Mouse (Mus musculus): ENCODE measurements around the gene Zfp867. TPM values are rescaled to one million over a fixed set of nuclear protein-coding genes. Genes with fewer than 3 reads are reported as not detected.
A peak's percentile ranks its signal among the peaks of the same experiment; 100 is the strongest.

Gene Zfp867
- polyA plus RNA-seq, 1 experiment from 2014 or later = 3.4 TPM

- no peak overlapping the region for H3K27ac ChIP-seq (replicated peaks)
- DNase-seq (ENCODE audit: low spot score) (no peak), ATAC-seq (ENCODE audit: low FRiP score, low TSS enrichment) (no peak)
- H3K4me1 ChIP-seq (replicated peaks; ENCODE audit: control insufficient read depth, insufficient read depth) = no peaks in the 10 kb centered on the region
- H3K9ac ChIP-seq (ENCODE audit: low read length) = no peak overlapping the region
- H3K36me3 ChIP-seq (ENCODE audit: control insufficient read depth, insufficient read depth, low read length) = peaks cover 3% of the 10 kb centered on the region
- H3K4me3 ChIP-seq (ENCODE audit: low read depth, low read length) = no peak overlapping the region
- H3K9me3 ChIP-seq (ENCODE audit: control insufficient read depth, low read length) = no peaks in the 10 kb centered on the region
- no peaks in the 10 kb centered on the region for H3K27me3 ChIP-seq (ENCODE audit: control insufficient read depth, insufficient read depth, low read length)
- TF ChIP-seq EP300 (optimal IDR thresholded peaks at IDR 0.05) (no peak), CTCF (IDR thresholded peaks at IDR 0.05; ENCODE audit: low read depth) (no peak)
- H3K4me2 ChIP-seq (replicated peaks; ENCODE audit: low read depth) = no peak overlapping the region
- WGBS = 64% methylated on average over 5 of the region's 5 CpGs
Observed at GRCm38 (mm10) chr11:59418708-59419107, 53.6 kb downstream of the Zfp867 start.

- H3K4me1 ChIP-seq (replicated peaks; ENCODE audit: control insufficient read depth, insufficient read depth) = 0 out of 2 replicates have a peak, but pooled peaks cover 3% of the 10 kb centered on the region
- no peak for DNase-seq (ENCODE audit: low spot score)
- no peaks in the 10 kb centered on the region for H3K9me3 ChIP-seq (ENCODE audit: control insufficient read depth, low read length)
- no peaks in the 10 kb centered on the region for H3K27me3 ChIP-seq (ENCODE audit: control insufficient read depth, insufficient read depth, low read length)
- peak; percentile 58; the same call in 1 of the 2 replicates for ATAC-seq (ENCODE audit: low FRiP score, low TSS enrichment)
- H3K4me2 ChIP-seq (replicated peaks; ENCODE audit: low read depth) = no peak overlapping the region
- TF ChIP-seq EP300 (optimal IDR thresholded peaks at IDR 0.05) = no peak
- TF ChIP-seq CTCF (IDR thresholded peaks at IDR 0.05; ENCODE audit: low read depth) = no peak
- WGBS = 63% methylated on average over 13 of the region's 13 CpGs
- no peaks in the 10 kb centered on the region for H3K36me3 ChIP-seq (ENCODE audit: control insufficient read depth, insufficient read depth, low read length)
- 0 out of 2 replicates have a peak overlapping the region, but pooled peaks have one; percentile 13 for H3K27ac ChIP-seq (replicated peaks)
- H3K9ac ChIP-seq (ENCODE audit: low read length) = no peak overlapping the region
- H3K4me3 ChIP-seq (ENCODE audit: low read depth, low read length) = no peak overlapping the region
Observed at GRCm38 (mm10) chr11:59412999-59413863, 59.0 kb downstream of the Zfp867 start.

- WGBS = 73% methylated on average over 6 of the region's 6 CpGs
- Histone ChIP-seq H3K9me3 (ENCODE audit: control insufficient read depth, low read length) (no peaks in the 10 kb centered on the region), H3K4me1 (replicated peaks; ENCODE audit: control insufficient read depth, insufficient read depth) (0 out of 2 replicates have a peak, but pooled peaks cover 3% of the 10 kb centered on the region), H3K4me2 (replicated peaks; ENCODE audit: low read depth) (no peak overlapping the region), H3K27me3 (ENCODE audit: control insufficient read depth, insufficient read depth, low read length) (no peaks in the 10 kb centered on the region), H3K4me3 (ENCODE audit: low read depth, low read length) (no peak overlapping the region), H3K9ac (ENCODE audit: low read length) (no peak overlapping the region), H3K36me3 (ENCODE audit: control insufficient read depth, insufficient read depth, low read length) (no peaks in the 10 kb centered on the region), H3K27ac (replicated peaks) (no peak overlapping the region)
- DNase-seq (ENCODE audit: low spot score) (no peak), ATAC-seq (ENCODE audit: low FRiP score, low TSS enrichment) (no peak)
- TF ChIP-seq EP300 (optimal IDR thresholded peaks at IDR 0.05) (no peak), CTCF (IDR thresholded peaks at IDR 0.05; ENCODE audit: low read depth) (no peak)
Observed at GRCm38 (mm10) chr11:59412058-59412457, 60.2 kb downstream of the Zfp867 start.

Other genes with a start within 250 kb of the Zfp867 start
- 536 and 549 TPM in 2 replicates for gene Arf1, start 244.2 kb downstream of the Zfp867 start, polyA plus RNA-seq (2015; fragmentation: Nextera tagmentation; extraction: Ambion mirVana)
- 2.0 and 2.5 TPM in 2 replicates for gene Wnt3a, start 181.7 kb downstream of the Zfp867 start, polyA plus RNA-seq (2015; fragmentation: Nextera tagmentation; extraction: Ambion mirVana)
- gene Wnt9a, start 165.5 kb downstream of the Zfp867 start, polyA plus RNA-seq (2015; fragmentation: Nextera tagmentation; extraction: Ambion mirVana) = 2.3 and 2.8 TPM in 2 replicates
- 0.07 TPM in 1 of 2 replicates, not detected in the other for gene Prss38, start 96.8 kb downstream of the Zfp867 start, polyA plus RNA-seq (2015; fragmentation: Nextera tagmentation; extraction: Ambion mirVana)
- 5.4 and 5.5 TPM in 2 replicates for gene Jmjd4, start 22.4 kb downstream of the Zfp867 start, polyA plus RNA-seq (2015; fragmentation: Nextera tagmentation; extraction: Ambion mirVana)
- gene Snap47, start 21.3 kb downstream of the Zfp867 start, polyA plus RNA-seq (2015; fragmentation: Nextera tagmentation; extraction: Ambion mirVana) = 50.6 and 51.9 TPM in 2 replicates
- 6.9 and 7.2 TPM in 2 replicates for gene Zkscan17, start 54.3 kb upstream of the Zfp867 start, polyA plus RNA-seq (2015; fragmentation: Nextera tagmentation; extraction: Ambion mirVana)
- 0.21 and 0.36 TPM in 2 replicates for gene Nlrp3, start 69.1 kb upstream of the Zfp867 start, polyA plus RNA-seq (2015; fragmentation: Nextera tagmentation; extraction: Ambion mirVana)
- not detected in 2 replicates for gene Olfr222, start 103.8 kb upstream of the Zfp867 start, polyA plus RNA-seq (2015; fragmentation: Nextera tagmentation; extraction: Ambion mirVana)
- not detected in 2 replicates for gene Olfr223, start 120.8 kb upstream of the Zfp867 start, polyA plus RNA-seq (2015; fragmentation: Nextera tagmentation; extraction: Ambion mirVana)
- 51.1 and 56.8 TPM in 2 replicates for gene Mprip, start 188.8 kb upstream of the Zfp867 start, polyA plus RNA-seq (2015; fragmentation: Nextera tagmentation; extraction: Ambion mirVana)

Measured in stomach, postnatal 0 days (tissue).